Mouse (Mus musculus) lung, postnatal 0 days (tissue): ENCODE data around the gene Hist2h2ab. TPM values are rescaled to one million over a fixed set of nuclear protein-coding genes. Genes with fewer than 3 reads are reported as not detected.

ENCODE experiments used
- microRNA-seq: library from miRNA; unstranded; fragments of <30 nt; microRNA quantifications from one replicate; pipeline ENCODE4, GENCODE M21; 2016
- polyA plus RNA-seq: library from polyadenylated mRNA; unstranded; fragments of >200 nt; fragmentation: Nextera tagmentation; extraction: Ambion mirVana; gene quantifications from 2 replicates; pipeline ENCODE4 v1.2.1, GENCODE M21; 2015

Hist2h2ab gene
- polyA plus RNA-seq, 1 experiment from 2014 or later, result 0.31 TPM

Small RNA genes lying within 50 kb of the gene (microRNA-seq; reads per million reads assigned to microRNA genes)
- not detected for gene Gm44492
- gene Gm47311, result not detected
- gene Gm47313, result not detected

Other genes with a start within 250 kb of the Hist2h2ab start
- gene Plekho1, start 223.9 kb upstream of the Hist2h2ab start, polyA plus RNA-seq, result 53.5 and 55.4 TPM in 2 replicates
- gene Vps45, start 161.4 kb upstream of the Hist2h2ab start, polyA plus RNA-seq, result 32.3 and 32.8 TPM in 2 replicates
- gene Otud7b, start 115.3 kb upstream of the Hist2h2ab start, polyA plus RNA-seq, result 30.2 and 30.6 TPM in 2 replicates
- gene Mtmr11, start 57.9 kb upstream of the Hist2h2ab start, polyA plus RNA-seq, result 7.5 and 11.3 TPM in 2 replicates
- gene Sf3b4, start 47.5 kb upstream of the Hist2h2ab start, polyA plus RNA-seq, result 64.4 and 68.4 TPM in 2 replicates
- 1.9 and 2.2 TPM in 2 replicates for gene Sv2a, start 38.7 kb upstream of the Hist2h2ab start, polyA plus RNA-seq
- 50.1 and 51.1 TPM in 2 replicates for gene Bola1, start 156 bp upstream of the Hist2h2ab start, polyA plus RNA-seq
- gene Hist2h2ac, start 1.0 kb downstream of the Hist2h2ab start, polyA plus RNA-seq, result 3.0 and 3.6 TPM in 2 replicates
- 2.3 and 4.0 TPM in 2 replicates for gene Hist2h2be, start 1.3 kb downstream of the Hist2h2ab start, polyA plus RNA-seq
- 1.8 and 2.2 TPM in 2 replicates for gene Hist2h3c2, start 19.3 kb downstream of the Hist2h2ab start, polyA plus RNA-seq
- 168 and 196 TPM in 2 replicates for gene Hist2h2aa2, start 20.4 kb downstream of the Hist2h2ab start, polyA plus RNA-seq
- gene Hist2h2aa1, start 25.6 kb downstream of the Hist2h2ab start, polyA plus RNA-seq, result 56.2 and 60.0 TPM in 2 replicates
- 0.77 TPM in 1 of 2 replicates, not detected in the other for gene Hist2h3c1, start 26.8 kb downstream of the Hist2h2ab start, polyA plus RNA-seq
- gene Hist2h4, start 43.4 kb downstream of the Hist2h2ab start, polyA plus RNA-seq, result 9.7 and 9.8 TPM in 2 replicates
- 12.5 and 12.9 TPM in 2 replicates for gene Hist2h3b, start 48.8 kb downstream of the Hist2h2ab start, polyA plus RNA-seq
- 0.48 and 2.9 TPM in 2 replicates for gene Hist2h2bb, start 49.9 kb downstream of the Hist2h2ab start, polyA plus RNA-seq
- gene Fcgr1, start 74.1 kb downstream of the Hist2h2ab start, polyA plus RNA-seq, result 4.7 and 5.3 TPM in 2 replicates
- 0.12 and 0.19 TPM in 2 replicates for gene BC107364, start 232.4 kb downstream of the Hist2h2ab start, polyA plus RNA-seq